In the genomic region with DNA sequence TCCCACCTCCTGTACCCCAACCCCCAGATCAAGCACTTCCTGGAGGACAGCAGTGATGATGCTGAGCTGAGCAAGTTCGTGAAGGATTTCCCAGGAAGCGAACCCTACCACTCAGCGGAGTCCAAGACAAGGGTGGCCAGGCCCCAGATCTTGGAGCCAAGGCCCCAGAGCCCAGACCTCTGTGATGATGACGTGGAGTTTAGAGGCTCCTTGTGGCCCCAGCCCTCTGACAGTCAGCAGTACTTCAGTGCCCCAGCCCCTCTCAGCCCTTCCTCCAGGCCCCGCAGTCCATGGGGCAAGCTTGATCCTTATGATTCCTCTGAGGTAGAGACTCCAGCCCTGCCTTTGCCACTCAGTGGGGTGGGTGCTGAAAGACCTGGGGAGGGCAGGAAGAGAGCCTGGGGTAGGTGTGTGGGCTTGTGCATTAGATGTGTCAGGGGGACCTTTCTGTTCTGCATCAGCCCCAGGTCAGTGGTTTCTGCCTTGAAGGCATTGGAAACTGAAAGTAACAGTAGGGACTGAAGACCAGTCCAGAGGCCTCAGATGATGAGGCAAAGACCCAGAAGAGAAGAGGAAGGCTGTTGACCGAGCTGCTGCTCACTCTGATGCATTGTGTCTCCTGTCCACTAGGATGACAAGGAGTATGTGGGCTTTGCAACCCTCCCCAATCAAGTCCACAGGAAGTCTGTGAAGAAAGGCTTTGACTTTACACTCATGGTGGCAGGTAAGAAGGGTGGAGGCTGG, we compare ENCODE assay signal across 28 mouse cellular contexts. TPM values are rescaled to one million over a fixed set of nuclear protein-coding genes. Genes with fewer than 3 reads are reported as not detected.
DNase-seq lines count a peak whose midpoint lies in the region; TF ChIP-seq lines count a peak whose summit lies in the region.
"Had no signal": no experiment of that assay in that cellular context is flagged by ENCODE, and none has a peak within 500 bp of the region (broad histone marks: within the 10 kb centered on the region; RNA-seq: fewer than 3 reads in every experiment).

No protein-coding gene starts in this region.

- TF ChIP-seq EP300 in CH12.LX (IDR thresholded peaks at IDR 0.05; ENCODE audit: low read length): peak; percentile 52; the same call in 1 of the 2 replicates

- H3K27ac ChIP-seq in left cerebral cortex, adult 2 months: peak overlapping the region; percentile 66
- H3K27ac ChIP-seq in CH12.LX (ENCODE audit: insufficient read depth, low read depth): no peak overlapping the region
- H3K27ac ChIP-seq: embryonic facial prominence, embryonic 12.5 days; hindbrain, embryonic 14.5 days had no signal

- peaks cover 40% of the 10 kb centered on the region for H3K27me3 ChIP-seq in CH12.LX (replicated peaks)
- H3K27me3 ChIP-seq in megakaryocyte, embryonic 14.5 days (replicated peaks): peaks cover 63% of the 10 kb centered on the region
- H3K27me3 ChIP-seq: embryonic facial prominence, embryonic 12.5 days; heart, embryonic 13.5 days; kidney, embryonic 15.5 days had no signal

- no peak; the same call in 1 of the 2 replicates for TF ChIP-seq CTCF in left cerebral cortex, adult 2 months (IDR thresholded peaks at IDR 0.05)
- TF ChIP-seq CTCF in CH12.LX (conservative IDR thresholded peaks at IDR 0.05 in 1 of 2, IDR thresholded peaks at IDR 0.05 in 1 of 2; ENCODE audit: low read depth in 2 of 2, low read length in 2 of 2): peak in 1 of 2 experiments; percentile 12; a peak in 1 of 4 replicates

- H3K9ac ChIP-seq in CH12.LX (ENCODE audit: insufficient read depth, low read depth): 0 out of 2 replicates have a peak overlapping the region, but pooled peaks have one; percentile 1
- H3K9ac ChIP-seq: embryonic facial prominence, embryonic 12.5 days; heart, embryonic 13.5 days; hindbrain, embryonic 14.5 days; kidney, embryonic 15.5 days had no signal

- H3K79me2 ChIP-seq in CH12.LX (replicated peaks; ENCODE audit: control insufficient read depth, extremely low read depth, insufficient read depth, poor library complexity, severe bottlenecking): no peaks in the 10 kb centered on the region

- 0 out of 2 replicates have a peak, but pooled peaks have one; percentile 38 for TF ChIP-seq POLR2A in CH12.LX (IDR thresholded peaks at IDR 0.05; ENCODE audit: low read depth, low read length)

- no peak overlapping the region for H3K4me3 ChIP-seq in left cerebral cortex, adult 2 months
- no peak overlapping the region for H3K4me3 ChIP-seq in CH12.LX (replicated peaks in 1 of 3; ENCODE audit: low read depth in 2 of 3, low read length in 2 of 3, poor library complexity in 1 of 3)
- peak overlapping the region; percentile 56 for H3K4me3 ChIP-seq in megakaryocyte, embryonic 14.5 days (replicated peaks)
- H3K4me3 ChIP-seq: embryonic facial prominence, embryonic 12.5 days; erythroblast, embryonic 14.5 days; heart, embryonic 13.5 days; kidney, embryonic 15.5 days had no signal

- dilution Hi-C loops in CH12.LX (cut with MboI; ENCODE audit: extremely low pct_ligation_motif_present, extremely low pct_unique_long_range_greater_than_20kb, low sequenced_read_pairs): no loop called here

- H3K4me1 ChIP-seq in CH12.LX (ENCODE audit: control insufficient read depth in 1 of 2, insufficient read depth in 2 of 2): peaks cover 14 to 16% of the 10 kb centered on the region in 2 experiments
- peaks cover 29% of the 10 kb centered on the region for H3K4me1 ChIP-seq in megakaryocyte, embryonic 14.5 days

- no peak overlapping the region for H3K4me2 ChIP-seq in CH12.LX (ENCODE audit: insufficient read depth, low read depth, poor library complexity, severe bottlenecking)
- H3K4me2 ChIP-seq: embryonic facial prominence, embryonic 12.5 days; heart, embryonic 13.5 days; hindbrain, embryonic 14.5 days; kidney, embryonic 15.5 days had no signal

- TF ChIP-seq RAD21 in CH12.LX (IDR thresholded peaks at IDR 0.05; ENCODE audit: low read depth, low read length): no peak; the same call in 1 of the 2 replicates

- intact Hi-C loops in left cerebral cortex, adult 2 months (cut with DNase I): no loop called here

- peak; percentile 24 for DNase-seq in cerebellum, adult 9-11 months
- no peak for DNase-seq in cerebellum, adult 18-20 months
- no peak for DNase-seq in left cerebral cortex, adult 2 months (ENCODE audit: extremely low spot score in 1 of 2, low spot score in 2 of 2)
- no peak for DNase-seq in left cerebral cortex, adult 9 months (ENCODE audit: low spot score in 2 of 2)
- no peak for DNase-seq in CH12.LX (ENCODE audit: extremely low read depth)
- DNase-seq in urinary bladder, postnatal 4 days (ENCODE audit: low spot score in 2 of 2): no peak
- DNase-seq: adrenal gland, postnatal 14 days; cerebellum, adult 11-12 months had no signal

- H3K9me3 ChIP-seq in CH12.LX (replicated peaks; ENCODE audit: low read length): no peaks in the 10 kb centered on the region
- no peaks in the 10 kb centered on the region for H3K9me3 ChIP-seq in megakaryocyte, embryonic 14.5 days
- H3K9me3 ChIP-seq: embryonic facial prominence, embryonic 12.5 days; G1E; heart, embryonic 13.5 days; kidney, embryonic 15.5 days had no signal

- in situ Hi-C loops in CH12.LX (cut with MboI; ENCODE audit: low pct_ligation_motif_present, low pct_unique_long_range_greater_than_20kb, low sequenced_read_pairs): no loop called here

- H3K36me3 ChIP-seq in CH12.LX (replicated peaks in 1 of 2; ENCODE audit: control insufficient read depth in 1 of 2, insufficient read depth in 1 of 2, low read length in 1 of 2): no peaks in the 10 kb centered on the region
- no peaks in the 10 kb centered on the region for H3K36me3 ChIP-seq in megakaryocyte, embryonic 14.5 days (replicated peaks; ENCODE audit: low read length)
- H3K36me3 ChIP-seq: embryonic facial prominence, embryonic 12.5 days; heart, embryonic 13.5 days had no signal

TF ChIP-seq in CH12.LX, 34 proteins besides CTCF, POLR2A, EP300 and RAD21:
- peak; percentile 65 for TF ChIP-seq IRF4 (IDR thresholded peaks at IDR 0.05; ENCODE audit: low read depth, low read length)
- TF ChIP-seq NELFE (IDR thresholded peaks at IDR 0.05; ENCODE audit: low read depth, low read length): peak; percentile 27; the same call in 1 of the 2 replicates
- 0 out of 2 replicates have a peak, but pooled peaks have one; percentile 43 for TF ChIP-seq TBP (conservative IDR thresholded peaks at IDR 0.05; ENCODE audit: low read depth, low read length)
- 0 out of 2 replicates have a peak, but pooled peaks have one; percentile 19 for TF ChIP-seq RCOR1 (conservative IDR thresholded peaks at IDR 0.05; ENCODE audit: low read depth, low read length)
- 0 out of 2 replicates have a peak, but pooled peaks have one; percentile 59 for TF ChIP-seq MAZ (IDR thresholded peaks at IDR 0.05; ENCODE audit: low read depth, low read length)
- TF ChIP-seq POLR2AphosphoS2 (IDR thresholded peaks at IDR 0.05; ENCODE audit: low read depth, low read length): no peak
- peak; percentile 65; the same call in 1 of the 2 replicates for TF ChIP-seq ZMIZ1 (IDR thresholded peaks at IDR 0.05; ENCODE audit: low read depth, low read length)
- TF ChIP-seq CHD2 (IDR thresholded peaks at IDR 0.05; ENCODE audit: low read length): 0 out of 2 replicates have a peak, but pooled peaks have one; percentile 24
- TF ChIP-seq MEF2A (IDR thresholded peaks at IDR 0.05; ENCODE audit: borderline replicate concordance, low read depth, low read length): peak; percentile 27; the same call in 1 of the 2 replicates
- TF ChIP-seq SIN3A (IDR thresholded peaks at IDR 0.05; ENCODE audit: low read length): 0 out of 2 replicates have a peak, but pooled peaks have one; percentile 39
- TF ChIP-seq MXI1 (IDR thresholded peaks at IDR 0.05; ENCODE audit: low read depth, low read length): peak; percentile 24; the same call in 1 of the 2 replicates
- no peak for TF ChIP-seq E2F4 (IDR thresholded peaks at IDR 0.05; ENCODE audit: insufficient replicate concordance, low read depth, low read length)
- TF ChIP-seq CHD1 (IDR thresholded peaks at IDR 0.05; ENCODE audit: low read depth, low read length): no peak
TF ChIP-seq in CH12.LX: peak in this region for 10.

RNA-seq across cellular contexts. Expression of a gene that starts 8.5 kb away (rescaled TPM):
- total RNA-seq in left cerebral cortex, adult 2 months (2021): 10 to 100 TPM; 80.4 to 99.0 TPM
- total RNA-seq in CH12.LX (2012; rRNA removed) (29.4 and 40.5 TPM in 2 replicates), CH12.LX (2014; rRNA removed) (27.2 and 29.5 TPM in 2 replicates)
- 31.7 and 32.9 TPM in 2 replicates for polyA plus RNA-seq in CH12.LX (2012; ENCODE audit: insufficient read length, low read depth)
- 4.6 and 7.0 TPM in 2 replicates for polyA plus RNA-seq in megakaryocyte, embryonic 14.5 days (2012; ENCODE audit: insufficient read depth, low replicate concordance)

RNA-seq across cellular contexts. Expression of a gene that starts 14.8 kb away (rescaled TPM):
- 100 to 1,000 TPM; 156 to 175 TPM for total RNA-seq in left cerebral cortex, adult 2 months (2021)
- total RNA-seq in CH12.LX (2012; rRNA removed): 1.5 and 1.7 TPM in 2 replicates
- total RNA-seq in CH12.LX (2014; rRNA removed): 0.32 TPM in 1 of 2 replicates, not detected in the other
- 0.42 and 1.5 TPM in 2 replicates for polyA plus RNA-seq in CH12.LX (2012; ENCODE audit: insufficient read length, low read depth)
- not detected in 2 replicates for polyA plus RNA-seq in megakaryocyte, embryonic 14.5 days (2012; ENCODE audit: insufficient read depth, low replicate concordance)

RNA-seq across cellular contexts. Expression of a gene that starts 17.0 kb away (rescaled TPM):
- not detected for total RNA-seq in left cerebral cortex, adult 2 months (2021)
- total RNA-seq in CH12.LX (2012; rRNA removed) (not detected in 2 replicates), CH12.LX (2014; rRNA removed) (not detected in 2 replicates)
- polyA plus RNA-seq in CH12.LX (2012; ENCODE audit: insufficient read length, low read depth): not detected in 2 replicates
- not detected in 2 replicates for polyA plus RNA-seq in megakaryocyte, embryonic 14.5 days (2012; ENCODE audit: insufficient read depth, low replicate concordance)
- total RNA-seq: adrenal gland, postnatal 14 days; common myeloid progenitor, adult 5-6 weeks; gastrocnemius, postnatal 4 days; heart, postnatal 25 days; layer of hippocampus, postnatal 25 days; left cerebral cortex, postnatal 25 days; megakaryocyte-erythroid progenitor cell, adult 5-6 weeks had no signal
- polyA plus RNA-seq: CD4-positive, CD25-positive, alpha-beta regulatory T cell, adult 4 months; embryonic facial prominence, embryonic 12.5 days; erythroblast, embryonic 14.5 days; forebrain, embryonic 16.5 days; G1E; heart, embryonic 13.5 days; hindbrain, embryonic 14.5 days; intestine, embryonic 14.5 days; kidney, embryonic 15.5 days; large intestine, adult 2 months; limb, embryonic 14.5 days; lung, embryonic 16.5 days; midbrain, embryonic 16.5 days had no signal

RNA-seq across cellular contexts. Expression of a gene that starts 33.5 kb away (rescaled TPM):
- total RNA-seq in left cerebral cortex, adult 2 months (2021): under 1 TPM; 0.54 to 0.77 TPM
- total RNA-seq in CH12.LX (2012; rRNA removed) (0.04 TPM in 1 of 2 replicates, not detected in the other), CH12.LX (2014; rRNA removed) (not detected in 2 replicates)
- not detected in 2 replicates for polyA plus RNA-seq in CH12.LX (2012; ENCODE audit: insufficient read length, low read depth)
- polyA plus RNA-seq in megakaryocyte, embryonic 14.5 days (2012; ENCODE audit: insufficient read depth, low replicate concordance): not detected in 2 replicates
- total RNA-seq: adrenal gland, postnatal 14 days; common myeloid progenitor, adult 5-6 weeks; heart, postnatal 25 days had no signal
- polyA plus RNA-seq: erythroblast, embryonic 14.5 days; G1E had no signal

Comparison
In these comparisons a context has a peak if more than half of its experiments do, and no peak if none do; other contexts are left out.
1. RNA of a gene that starts 14.8 kb away (total RNA-seq): 156 to 175 TPM in left cerebral cortex, adult 2 months; 0.32 to 1.7 TPM in CH12.LX; every median in the first group is over 10 times any median in the second.